Mouse (Mus musculus): ENCODE measurements around the gene Tbx6. TPM values are rescaled to one million over a fixed set of nuclear protein-coding genes. Genes with fewer than 3 reads are reported as not detected.

Gene Tbx6
- polyA plus RNA-seq, 1 experiment from 2014 or later = 0.50 TPM

GRCm38 (mm10) chr7:126803181-126803580, 21.9 kb downstream of the Tbx6 start:
- Histone ChIP-seq H3K4me3 (replicated peaks) (no peak overlapping the region), H3K27ac (replicated peaks) (no peak overlapping the region), H3K9me3 (replicated peaks) (no peaks in the 10 kb centered on the region), H3K4me1 (replicated peaks) (peaks cover 59% of the 10 kb centered on the region), H3K9ac (no peak overlapping the region), H3K27me3 (no peaks in the 10 kb centered on the region), H3K36me3 (replicated peaks) (no peaks in the 10 kb centered on the region), H3K4me2 (no peak overlapping the region)
- WGBS (ENCODE audit: insufficient replicate concordance) = 48% methylated on average over 6 of the region's 6 CpGs
- no peak for ATAC-seq (ENCODE audit: insufficient read depth)

GRCm38 (mm10) chr7:126803751-126804150, 22.5 kb downstream of the Tbx6 start:
- peaks cover 59% of the 10 kb centered on the region for H3K4me1 ChIP-seq (replicated peaks)

GRCm38 (mm10) chr7:126806956-126807355, 25.7 kb downstream of the Tbx6 start:
- WGBS (ENCODE audit: insufficient replicate concordance) = 66% methylated on average over 6 of the region's 6 CpGs
- no peaks in the 10 kb centered on the region for H3K36me3 ChIP-seq (replicated peaks)
- H3K27me3 ChIP-seq = no peaks in the 10 kb centered on the region
- no peak overlapping the region for H3K4me3 ChIP-seq (replicated peaks)
- no peak overlapping the region for H3K9ac ChIP-seq
- peaks cover 50% of the 10 kb centered on the region for H3K4me1 ChIP-seq (replicated peaks)
- ATAC-seq (ENCODE audit: insufficient read depth) = no peak
- H3K9me3 ChIP-seq (replicated peaks) = no peaks in the 10 kb centered on the region
- H3K27ac ChIP-seq (replicated peaks) = no peak overlapping the region
- H3K4me2 ChIP-seq = no peak overlapping the region

More at GRCm38 (mm10) chr7:126803751-126804150, 22.5 kb downstream of the Tbx6 start:
- Histone ChIP-seq H3K9me3 (replicated peaks) (no peaks in the 10 kb centered on the region), H3K4me3 (replicated peaks) (no peak overlapping the region), H3K9ac (no peak overlapping the region), H3K27me3 (no peaks in the 10 kb centered on the region), H3K4me2 (no peak overlapping the region), H3K27ac (replicated peaks) (no peak overlapping the region), H3K36me3 (replicated peaks) (no peaks in the 10 kb centered on the region)
- ATAC-seq (ENCODE audit: insufficient read depth) = no peak

- Histone ChIP-seq H3K9ac (no peak overlapping the region), H3K9me3 (replicated peaks) (no peaks in the 10 kb centered on the region), H3K4me3 (replicated peaks) (no peak overlapping the region), H3K4me2 (peak overlapping the region; percentile 97; the same call in 1 of the 2 replicates), H3K4me1 (replicated peaks) (peaks cover 46% of the 10 kb centered on the region), H3K36me3 (replicated peaks) (no peaks in the 10 kb centered on the region), H3K27me3 (no peaks in the 10 kb centered on the region), H3K27ac (replicated peaks) (no peak overlapping the region)
- 64% methylated on average over 4 of the region's 4 CpGs for WGBS (ENCODE audit: insufficient replicate concordance)
- no peak for ATAC-seq (ENCODE audit: insufficient read depth)
Observed at GRCm38 (mm10) chr7:126807405-126807804, 26.1 kb downstream of the Tbx6 start.

DNA sequence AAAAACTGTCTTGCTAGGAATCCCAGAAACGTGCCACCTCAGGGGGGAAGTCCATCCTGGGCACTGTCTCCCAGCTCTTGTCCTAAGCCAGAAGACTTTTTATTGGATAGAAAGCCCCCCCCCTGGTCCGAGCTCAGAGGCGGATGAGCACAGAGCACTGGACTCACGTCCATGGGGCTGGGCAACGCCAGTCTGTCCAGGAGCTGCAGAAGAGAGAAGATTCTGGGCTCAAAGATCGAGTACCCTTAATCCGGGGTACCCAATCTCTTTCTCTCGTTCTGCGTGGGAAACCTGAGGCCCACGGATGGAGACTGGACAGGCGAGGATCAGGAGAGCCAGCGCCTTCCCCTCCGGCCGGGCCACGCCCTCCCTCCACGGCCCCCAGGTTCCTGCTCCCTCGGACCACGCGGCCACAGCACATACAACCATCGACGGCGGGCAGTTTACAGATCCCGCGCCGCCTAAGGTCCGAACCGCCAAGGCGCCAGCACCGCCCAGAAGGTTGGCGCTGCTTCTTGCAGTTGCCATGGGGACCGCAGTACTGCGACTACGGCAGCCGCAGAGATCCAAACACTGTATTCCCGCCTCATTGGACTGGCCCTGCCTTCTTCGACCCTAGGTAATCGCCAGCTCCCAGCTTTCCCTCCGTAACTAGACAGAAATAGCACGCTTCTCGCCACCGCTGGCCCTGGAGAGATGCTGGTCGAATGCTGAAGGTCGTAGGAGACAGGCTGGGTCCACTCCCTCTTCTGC, 27.6 kb downstream of the Tbx6 start:
- peak overlapping the region; percentile 74 for H3K27ac ChIP-seq (replicated peaks)
- H3K36me3 ChIP-seq (replicated peaks) = no peaks in the 10 kb centered on the region
- no peaks in the 10 kb centered on the region for H3K9me3 ChIP-seq (replicated peaks)
- H3K4me2 ChIP-seq = peak overlapping the region; percentile 97
- peak; percentile 84 for ATAC-seq (ENCODE audit: insufficient read depth)
- H3K9ac ChIP-seq = peak overlapping the region; percentile 69
- 2% methylated on average over 43 of the region's 43 CpGs for WGBS (ENCODE audit: insufficient replicate concordance)
- H3K27me3 ChIP-seq = no peaks in the 10 kb centered on the region
- H3K4me3 ChIP-seq (replicated peaks) = peak overlapping the region; percentile 66
- peaks cover 36% of the 10 kb centered on the region for H3K4me1 ChIP-seq (replicated peaks)

DNA sequence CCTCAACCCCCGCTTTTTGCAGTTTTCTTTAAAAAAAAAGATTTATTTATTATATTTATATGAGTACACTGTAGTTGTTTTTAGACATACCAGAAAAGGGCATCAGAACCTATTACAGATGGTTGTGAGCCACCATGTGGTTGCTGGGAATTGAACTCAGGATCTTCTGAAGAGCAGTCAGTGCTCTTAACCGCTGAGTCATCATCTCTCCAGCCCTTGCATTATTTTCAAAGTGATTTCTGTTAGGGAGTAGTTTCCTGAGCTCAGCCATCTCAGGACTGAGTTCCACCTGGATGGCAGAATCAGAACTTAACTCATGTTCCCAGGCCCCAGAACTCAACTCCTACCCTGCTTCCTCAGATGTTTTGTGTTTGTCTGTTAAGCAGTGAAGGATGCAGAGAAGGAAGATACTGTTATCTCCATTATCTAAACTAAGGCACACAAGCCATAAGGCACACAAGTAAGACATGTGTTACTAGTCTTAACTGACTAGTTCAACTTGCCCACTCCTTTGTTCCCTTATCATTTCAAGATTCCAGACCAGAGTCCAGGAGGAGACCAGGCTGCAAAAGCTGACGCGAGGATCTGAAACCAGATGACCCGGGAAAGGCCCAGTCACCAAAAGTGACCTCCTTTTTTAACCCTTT, 28.6 kb downstream of the Tbx6 start:
- no peak overlapping the region for H3K4me3 ChIP-seq (replicated peaks)
- ATAC-seq (ENCODE audit: insufficient read depth) = no peak

GRCm38 (mm10) chr7:126815726-126816222, 34.5 kb downstream of the Tbx6 start:
- Histone ChIP-seq H3K4me2 (no peak overlapping the region), H3K36me3 (replicated peaks) (no peaks in the 10 kb centered on the region), H3K9me3 (replicated peaks) (no peaks in the 10 kb centered on the region), H3K27ac (replicated peaks) (no peak overlapping the region), H3K9ac (no peak overlapping the region), H3K4me1 (replicated peaks) (no peaks in the 10 kb centered on the region), H3K4me3 (replicated peaks) (no peak overlapping the region), H3K27me3 (peaks cover 3% of the 10 kb centered on the region; the same call in 1 of the 2 replicates)
- ATAC-seq (ENCODE audit: insufficient read depth) = no peak
- WGBS (ENCODE audit: insufficient replicate concordance) = 55% methylated on average over 8 of the region's 8 CpGs

More for the DNA sequence above, 28.6 kb downstream of the Tbx6 start:
- H3K4me1 ChIP-seq (replicated peaks) = peaks cover 36% of the 10 kb centered on the region
- no peaks in the 10 kb centered on the region; the same call in 1 of the 2 replicates for H3K27me3 ChIP-seq
- H3K36me3 ChIP-seq (replicated peaks) = no peaks in the 10 kb centered on the region
- WGBS (ENCODE audit: insufficient replicate concordance) = 38% methylated on average over 5 of the region's 5 CpGs
- H3K4me2 ChIP-seq = peak overlapping the region; percentile 97
- 0 out of 2 replicates have a peak overlapping the region, but pooled peaks have one; percentile 69 for H3K9ac ChIP-seq
- 0 out of 2 replicates have a peak overlapping the region, but pooled peaks have one; percentile 74 for H3K27ac ChIP-seq (replicated peaks)
- no peaks in the 10 kb centered on the region for H3K9me3 ChIP-seq (replicated peaks)

- H3K9ac ChIP-seq = no peak overlapping the region
- no peaks in the 10 kb centered on the region for H3K4me1 ChIP-seq (replicated peaks)
- H3K27me3 ChIP-seq = peaks cover 10% of the 10 kb centered on the region; the same call in 1 of the 2 replicates
- no peak for ATAC-seq (ENCODE audit: insufficient read depth)
- H3K4me3 ChIP-seq (replicated peaks) = no peak overlapping the region
- H3K36me3 ChIP-seq (replicated peaks) = no peaks in the 10 kb centered on the region
- H3K27ac ChIP-seq (replicated peaks) = no peak overlapping the region
- WGBS (ENCODE audit: insufficient replicate concordance) = 63% methylated on average over 8 of the region's 8 CpGs
- no peak overlapping the region for H3K4me2 ChIP-seq
- no peaks in the 10 kb centered on the region for H3K9me3 ChIP-seq (replicated peaks)
Observed at GRCm38 (mm10) chr7:126816494-126816893, 35.2 kb downstream of the Tbx6 start.

GRCm38 (mm10) chr7:126817595-126817994, 36.3 kb downstream of the Tbx6 start:
- H3K4me2 ChIP-seq = no peak overlapping the region
- 71% methylated on average over 7 of the region's 7 CpGs for WGBS (ENCODE audit: insufficient replicate concordance)
- no peaks in the 10 kb centered on the region for H3K9me3 ChIP-seq (replicated peaks)
- 0 out of 2 replicates have a peak, but pooled peaks cover 7% of the 10 kb centered on the region for H3K4me1 ChIP-seq (replicated peaks)
- no peak overlapping the region for H3K27ac ChIP-seq (replicated peaks)
- H3K9ac ChIP-seq = no peak overlapping the region
- no peak overlapping the region for H3K4me3 ChIP-seq (replicated peaks)
- H3K27me3 ChIP-seq = peaks cover 18% of the 10 kb centered on the region
- no peak for ATAC-seq (ENCODE audit: insufficient read depth)
- H3K36me3 ChIP-seq (replicated peaks) = no peaks in the 10 kb centered on the region

GRCm38 (mm10) chr7:126818818-126819217, 37.5 kb downstream of the Tbx6 start:
- ATAC-seq (ENCODE audit: insufficient read depth) = no peak
- Histone ChIP-seq H3K4me2 (no peak overlapping the region), H3K9ac (no peak overlapping the region), H3K9me3 (replicated peaks) (no peaks in the 10 kb centered on the region), H3K4me3 (replicated peaks) (no peak overlapping the region), H3K27ac (replicated peaks) (no peak overlapping the region), H3K27me3 (peaks cover 31% of the 10 kb centered on the region), H3K36me3 (replicated peaks) (no peaks in the 10 kb centered on the region), H3K4me1 (replicated peaks) (0 out of 2 replicates have a peak, but pooled peaks cover 8% of the 10 kb centered on the region)
- WGBS (ENCODE audit: insufficient replicate concordance) = 17% methylated on average over 1 of the region's 1 CpGs

- Histone ChIP-seq H3K27ac (replicated peaks) (no peak overlapping the region), H3K27me3 (peaks cover 61% of the 10 kb centered on the region)
- ATAC-seq (ENCODE audit: insufficient read depth) = no peak
Observed at GRCm38 (mm10) chr7:126821835-126822511, 40.7 kb downstream of the Tbx6 start.

More at GRCm38 (mm10) chr7:126821835-126822511, 40.7 kb downstream of the Tbx6 start:
- H3K9me3 ChIP-seq (replicated peaks) = no peaks in the 10 kb centered on the region
- H3K4me1 ChIP-seq (replicated peaks) = 0 out of 2 replicates have a peak, but pooled peaks cover 8% of the 10 kb centered on the region
- H3K36me3 ChIP-seq (replicated peaks) = no peaks in the 10 kb centered on the region
- no peak overlapping the region for H3K9ac ChIP-seq
- no peak overlapping the region for H3K4me3 ChIP-seq (replicated peaks)
- H3K4me2 ChIP-seq = no peak overlapping the region
- WGBS (ENCODE audit: insufficient replicate concordance) = 22% methylated on average over 7 of the region's 7 CpGs

All from liver, embryonic 15.5 days (tissue).